Mouse (Mus musculus) right cerebral cortex, postnatal 25 days (tissue): ENCODE measurements around the gene Pam.
A peak's percentile ranks its signal among the peaks of the same experiment; 100 is the strongest.

Experiments
- DNase-seq: peaks from one replicate; pipeline ENCODE4 v3.0.0; 2022

Pam gene

DNA sequence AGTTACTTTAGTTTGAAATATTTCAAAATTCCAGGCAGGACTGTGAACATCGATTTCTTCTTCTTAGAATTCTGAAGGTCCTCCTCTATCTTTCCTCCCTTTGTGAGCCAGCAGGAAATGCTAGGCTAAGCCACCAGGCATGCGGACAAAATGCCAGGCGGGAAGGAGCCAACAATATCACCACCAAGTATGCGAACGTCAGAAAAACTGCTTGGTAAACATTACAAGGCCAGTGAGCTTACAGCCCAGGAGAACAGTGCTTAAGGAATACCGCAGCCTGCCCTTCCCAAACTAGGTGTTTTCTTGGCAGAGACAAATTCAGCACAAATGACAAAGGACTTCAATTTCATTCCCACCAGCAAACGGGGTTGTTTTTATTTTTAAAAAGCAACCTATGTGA lies 15.8 kb downstream of the Pam start:
- no peak for DNase-seq

DNA sequence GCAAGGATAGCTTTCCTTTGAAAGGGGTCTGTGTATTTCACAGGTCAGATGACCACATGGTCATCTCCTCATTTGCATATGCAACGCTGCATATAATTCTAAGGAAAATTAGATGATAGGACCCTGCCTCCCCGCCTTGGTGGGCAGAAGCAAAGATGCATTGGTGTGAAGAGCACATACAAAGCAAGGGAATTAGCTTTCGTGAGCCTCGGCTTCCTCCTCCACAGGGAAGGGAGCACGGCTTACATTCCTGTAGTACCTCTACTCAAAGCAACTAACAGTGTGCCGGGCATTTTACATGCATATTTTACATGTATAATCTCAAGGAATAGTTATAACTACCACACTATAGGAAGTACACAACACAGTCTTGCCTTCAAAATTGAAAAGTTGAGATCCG lies 16.7 kb downstream of the Pam start:
- no peak for DNase-seq

DNA sequence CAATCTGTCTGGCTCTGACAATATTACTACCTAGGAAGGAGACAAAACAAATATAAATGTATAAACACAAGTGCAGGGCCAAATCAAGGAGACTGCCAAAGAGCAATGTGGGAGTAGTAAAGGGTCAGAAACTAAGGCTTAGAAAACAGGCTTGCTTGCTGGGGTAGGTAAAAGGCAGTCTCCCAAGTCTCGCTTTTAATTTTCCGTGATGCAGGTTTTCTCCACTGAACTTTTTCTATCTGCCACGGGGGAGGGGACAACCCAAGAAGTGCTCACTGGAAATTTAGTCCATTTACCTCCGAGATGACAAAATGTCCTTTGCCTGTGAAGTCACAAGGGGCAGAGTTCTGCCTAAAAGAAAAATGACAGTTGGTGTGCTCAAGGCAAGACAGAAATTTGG lies 21.6 kb downstream of the Pam start:
- DNase-seq, result no peak

DNA sequence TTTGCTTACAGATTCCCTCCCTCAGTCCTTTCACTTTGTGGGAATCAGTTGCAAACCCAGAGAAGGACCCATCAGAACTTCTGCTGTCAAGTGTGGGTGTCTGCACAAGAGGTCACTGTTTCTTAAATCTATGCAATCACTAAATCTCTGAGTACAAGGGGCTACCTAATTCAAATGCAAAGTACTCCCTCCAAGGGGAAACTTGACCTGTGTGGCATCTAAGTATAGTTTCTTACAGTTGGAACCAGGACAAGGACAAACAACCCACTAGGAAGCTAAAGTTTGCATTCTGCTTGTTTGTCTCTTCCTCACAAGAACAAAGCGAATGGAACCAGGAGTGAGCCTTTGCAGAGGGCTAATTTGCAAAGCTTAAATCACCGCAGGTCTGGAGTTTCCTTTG lies 22.3 kb downstream of the Pam start:
- DNase-seq, result no peak

DNA sequence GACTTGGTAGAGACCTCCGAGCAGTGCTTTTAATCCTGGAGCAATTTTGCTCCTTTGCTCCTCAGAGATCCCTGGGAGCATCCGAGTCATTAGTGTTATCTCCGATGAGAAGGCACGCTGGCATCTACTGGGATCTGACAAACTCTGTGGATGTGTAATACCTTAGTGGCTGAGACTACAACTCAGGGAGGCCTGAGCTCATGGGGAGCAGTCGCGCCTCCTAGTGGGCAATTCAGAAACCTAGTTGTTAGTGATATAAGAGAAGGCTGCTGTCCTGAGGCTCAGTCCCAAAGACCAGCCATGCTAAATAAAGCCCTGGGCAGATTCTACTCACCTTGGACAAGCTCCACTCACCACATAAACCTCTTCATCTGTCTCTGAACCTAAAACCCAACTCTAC lies 23.4 kb downstream of the Pam start:
- no peak for DNase-seq

DNA sequence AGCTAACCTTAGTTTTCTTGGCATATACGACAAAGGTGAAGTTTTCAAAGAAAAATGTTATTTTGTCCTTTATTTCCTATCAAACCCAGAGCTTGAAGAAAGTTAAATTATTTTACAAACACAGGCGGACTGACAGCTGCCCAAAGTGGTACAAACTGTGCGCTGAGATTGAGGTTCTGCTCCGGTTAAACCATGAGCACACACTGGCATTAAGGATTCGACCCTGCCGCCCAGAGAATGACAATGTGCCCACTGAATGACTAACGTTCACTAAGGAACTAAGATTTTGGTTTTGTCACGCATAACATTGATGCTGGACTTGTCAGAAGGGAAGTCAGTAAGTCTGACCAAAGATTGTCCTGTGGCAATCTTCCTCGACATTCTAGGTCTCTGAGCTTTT lies 24.0 kb downstream of the Pam start:
- no peak for DNase-seq

DNA sequence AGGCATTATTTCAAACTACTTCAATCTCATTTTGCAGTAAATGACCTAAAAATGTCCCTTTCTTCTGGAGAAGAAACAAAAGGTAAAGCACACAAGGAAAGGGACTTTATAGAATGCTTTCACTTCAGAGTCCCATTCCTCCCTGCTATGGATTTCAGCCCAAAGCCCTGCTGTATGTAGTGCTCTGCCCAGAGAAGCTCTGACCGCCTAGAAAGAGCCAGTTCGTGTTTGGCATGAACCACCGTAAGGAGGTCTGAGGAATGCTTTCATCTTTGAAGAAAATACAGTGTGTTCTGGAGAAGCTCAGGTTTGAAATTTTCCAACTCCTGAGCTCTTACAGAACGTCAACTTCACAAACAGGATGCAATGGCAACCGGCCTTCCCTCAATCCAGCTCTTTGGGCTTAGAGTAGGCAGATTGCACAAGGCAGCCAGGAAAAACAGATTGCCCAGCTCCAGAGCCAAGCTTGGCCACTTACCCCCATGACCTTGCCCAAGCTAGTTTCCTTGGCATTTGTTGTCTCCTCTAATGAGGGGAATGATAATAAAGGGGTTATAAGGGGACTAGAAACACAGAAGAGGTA lies 24.6 kb downstream of the Pam start:
- DNase-seq, result no peak

DNA sequence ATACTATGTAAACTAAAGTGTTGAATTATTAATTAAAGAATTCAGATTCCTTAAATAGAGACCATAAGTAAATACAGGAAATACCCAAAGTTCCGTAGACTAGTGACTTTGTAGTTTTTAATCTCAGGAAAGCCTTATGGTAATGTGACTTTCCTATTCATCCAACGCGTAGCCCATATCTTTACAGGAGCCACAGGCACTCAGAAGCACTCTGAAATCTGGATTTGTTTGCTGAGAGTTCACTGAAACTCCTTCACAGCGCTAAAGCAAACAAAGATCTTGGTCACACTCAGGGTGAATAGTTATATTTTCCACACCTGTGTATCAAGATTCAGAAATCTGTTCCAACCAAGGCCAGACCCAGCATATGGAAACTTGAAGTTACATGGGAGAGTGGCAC lies 27.3 kb downstream of the Pam start:
- no peak for DNase-seq

DNA sequence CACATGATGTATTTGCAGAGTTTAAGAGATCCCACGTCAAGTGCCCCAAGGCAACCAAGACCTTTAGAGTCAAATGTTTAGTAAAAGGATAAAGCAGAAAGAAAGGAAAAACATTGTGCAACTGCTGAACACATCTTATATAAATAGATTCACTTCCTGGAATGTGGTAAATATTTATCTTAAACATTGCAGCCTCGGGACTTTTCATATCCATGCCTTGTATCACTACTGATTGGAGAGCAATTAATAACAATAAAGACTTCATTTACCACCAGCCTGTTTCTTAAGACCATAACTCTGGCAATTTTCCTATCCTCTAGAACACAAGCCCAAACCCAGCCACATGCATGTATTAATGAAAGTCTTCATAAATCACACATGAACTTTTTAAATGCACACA lies 33.4 kb downstream of the Pam start:
- no peak for DNase-seq

DNA sequence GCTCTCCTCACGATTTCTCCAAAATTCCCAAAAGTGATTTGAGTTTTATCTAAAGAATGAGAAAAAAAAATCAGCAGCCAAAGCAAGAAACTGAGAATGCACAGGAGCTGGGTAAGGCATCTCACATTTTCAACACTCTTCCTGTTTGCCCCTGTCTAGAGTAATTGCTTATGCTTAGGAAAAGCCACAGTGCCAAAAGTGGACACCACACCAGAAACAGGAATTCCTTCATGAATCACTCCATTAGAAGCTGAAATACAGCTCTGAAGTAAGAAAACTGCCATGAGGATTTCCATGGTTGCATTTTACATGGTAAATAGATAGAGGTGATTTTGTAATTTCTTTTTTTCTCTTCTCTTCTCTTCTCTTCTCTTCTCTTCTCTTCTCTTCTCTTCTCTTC lies 36.0 kb downstream of the Pam start:
- no peak for DNase-seq

DNA sequence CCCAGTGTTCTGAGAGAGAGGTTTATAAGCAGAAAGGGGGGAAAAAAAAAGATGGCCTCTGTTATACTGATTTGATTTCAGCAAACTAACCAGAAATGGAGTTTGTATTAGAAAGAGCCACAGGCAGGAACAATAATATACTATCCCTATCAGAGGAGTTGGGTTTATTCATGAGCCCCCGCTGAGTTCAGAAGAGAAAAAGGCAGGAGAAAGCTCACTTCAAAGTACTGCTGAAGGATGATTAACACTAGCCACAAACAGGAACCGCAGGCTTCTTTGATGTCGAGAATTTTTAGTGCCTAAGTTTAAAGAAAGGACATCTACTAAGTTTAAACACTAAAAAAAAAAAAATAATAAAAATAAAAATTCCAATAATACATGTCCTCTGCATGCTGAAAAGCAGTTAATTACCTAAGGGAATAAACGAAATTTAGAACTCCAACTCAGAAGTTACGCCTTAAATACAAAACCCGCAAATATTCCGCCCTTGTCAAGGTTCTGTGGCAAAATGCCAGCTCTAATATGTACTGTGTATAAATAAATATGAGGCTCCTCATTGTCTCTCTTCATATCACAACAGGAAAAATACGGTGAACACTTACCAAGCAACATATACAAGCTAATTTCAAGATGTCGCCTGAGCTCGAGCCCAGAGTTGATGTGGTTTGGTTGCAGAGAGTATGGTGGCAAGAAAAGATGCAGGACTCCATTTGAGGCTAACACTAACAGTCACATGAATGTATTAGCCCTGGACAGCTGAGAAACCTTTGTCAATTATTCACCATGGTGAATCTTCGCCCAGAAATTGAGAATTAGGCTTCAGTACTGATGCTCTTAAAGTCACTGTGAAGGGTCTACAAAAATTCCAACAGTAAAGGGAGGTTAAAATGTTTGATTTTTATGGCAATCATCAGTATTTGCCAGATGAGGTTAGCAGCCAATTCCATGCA lies 38.2 kb downstream of the Pam start:
- no peak for DNase-seq

DNA sequence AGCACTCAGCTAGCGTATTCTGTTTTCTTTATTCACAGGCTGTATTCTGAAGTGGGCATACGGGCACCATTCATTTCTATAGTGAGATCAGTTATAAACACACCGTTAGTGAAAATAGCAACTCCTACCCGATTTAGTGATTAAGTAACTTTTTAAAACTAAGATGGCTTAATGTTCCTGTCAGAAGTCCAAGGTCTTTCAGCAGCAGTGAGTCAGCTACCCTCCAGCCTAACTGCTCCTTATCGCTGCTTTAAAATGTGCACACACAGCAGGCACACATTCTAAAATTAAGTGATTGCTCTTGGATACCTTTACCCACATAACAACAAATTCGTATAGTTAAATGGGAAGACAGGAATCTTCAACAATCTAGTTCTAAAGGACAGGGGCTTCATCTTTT lies 39.2 kb downstream of the Pam start:
- no peak for DNase-seq

DNA sequence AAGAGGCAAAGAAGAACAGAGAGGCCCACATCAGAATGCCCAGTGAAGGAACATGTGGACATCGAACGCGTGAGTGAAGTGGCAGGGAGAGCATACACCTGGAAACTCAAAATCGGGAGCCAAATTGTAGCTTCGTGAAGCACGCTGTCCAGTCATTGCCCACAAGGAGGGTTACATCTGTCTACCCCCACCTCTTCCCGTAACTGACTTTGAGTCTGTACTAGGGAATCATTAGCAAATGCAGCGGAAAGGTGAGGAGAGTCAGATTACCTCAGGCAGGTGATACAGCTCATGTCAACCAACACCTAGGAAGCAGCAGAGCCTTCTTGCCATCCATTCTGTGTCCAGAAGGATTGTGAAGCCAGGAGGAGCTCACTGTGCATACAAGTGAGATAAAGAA lies 39.9 kb downstream of the Pam start:
- DNase-seq, result no peak

DNA sequence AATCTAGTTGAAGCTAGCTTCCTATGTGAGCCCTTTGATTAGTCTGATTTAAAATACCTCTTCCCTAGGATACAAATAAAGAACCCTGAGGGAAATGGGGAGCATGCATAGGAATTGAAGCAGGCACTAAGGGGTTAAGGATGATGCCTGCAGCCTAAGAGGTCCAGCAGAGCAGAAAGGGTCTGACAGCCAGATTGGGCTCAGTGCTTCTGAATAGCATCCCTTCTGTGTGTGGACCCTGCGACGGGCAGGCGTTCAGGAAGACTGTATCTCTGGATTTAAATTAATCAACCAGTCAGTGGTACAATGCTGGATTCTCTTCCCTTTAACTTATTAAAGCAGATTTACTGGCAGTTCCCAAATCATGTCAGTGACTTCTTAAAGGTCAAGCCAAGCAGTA lies 41.5 kb downstream of the Pam start:
- no peak for DNase-seq

DNA sequence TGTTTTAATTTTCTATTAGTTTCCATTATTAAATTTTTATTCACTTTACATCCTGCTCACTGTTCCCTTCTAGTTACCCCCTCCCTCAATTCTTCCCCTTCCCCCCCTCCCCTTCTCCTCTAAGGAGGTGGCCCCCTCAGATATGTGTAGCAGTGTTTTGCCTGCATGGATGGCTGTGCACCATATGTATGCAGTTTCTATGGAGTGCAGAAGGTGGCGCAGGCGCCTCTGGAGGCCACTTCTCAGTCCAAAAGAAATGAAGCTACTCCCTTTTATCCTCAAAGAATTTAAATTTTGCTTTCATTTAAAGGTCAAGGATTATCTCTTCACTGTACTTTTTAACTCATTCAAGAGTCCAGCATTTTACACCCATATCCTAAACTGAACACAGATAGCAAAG lies 42.0 kb downstream of the Pam start:
- DNase-seq, result no peak

DNA sequence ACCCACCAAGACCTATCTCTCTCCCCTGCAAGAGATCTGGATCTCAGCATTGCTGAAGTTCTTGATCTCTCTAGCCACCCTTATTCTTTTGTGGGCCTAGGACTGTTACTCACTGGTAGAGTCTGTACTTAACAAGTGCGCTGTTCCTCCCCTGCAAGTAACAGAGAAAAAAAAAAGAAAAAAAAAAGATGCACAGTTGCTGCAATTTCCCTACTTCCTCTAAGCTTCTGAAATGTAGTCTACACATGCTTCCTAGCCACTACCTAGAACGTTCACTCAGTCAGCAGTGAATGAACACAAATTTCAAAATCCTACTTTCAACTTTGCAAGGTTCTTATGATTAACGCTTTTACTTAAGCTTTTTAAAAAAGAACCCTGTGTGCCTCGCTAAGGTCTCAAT lies 42.7 kb downstream of the Pam start:
- no peak for DNase-seq

DNA sequence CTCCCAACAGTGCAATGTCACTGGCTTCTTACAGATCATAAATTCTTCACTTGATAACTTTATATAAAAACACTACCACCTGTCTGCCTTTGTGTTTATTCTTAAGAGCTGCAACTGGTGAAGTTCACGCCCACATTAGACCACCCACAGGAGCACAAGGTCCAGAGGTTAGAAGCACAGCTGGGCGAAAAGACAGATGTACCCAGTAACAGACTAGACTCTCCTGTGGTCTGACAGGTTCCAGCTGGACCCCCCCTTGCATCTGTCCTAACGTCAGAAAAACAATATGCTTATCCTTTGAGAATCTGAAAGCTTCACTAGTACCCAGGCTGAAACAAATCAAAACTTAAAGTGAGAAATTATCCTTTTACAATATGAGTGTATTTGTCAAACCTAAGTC lies 44.4 kb downstream of the Pam start:
- no peak for DNase-seq

DNA sequence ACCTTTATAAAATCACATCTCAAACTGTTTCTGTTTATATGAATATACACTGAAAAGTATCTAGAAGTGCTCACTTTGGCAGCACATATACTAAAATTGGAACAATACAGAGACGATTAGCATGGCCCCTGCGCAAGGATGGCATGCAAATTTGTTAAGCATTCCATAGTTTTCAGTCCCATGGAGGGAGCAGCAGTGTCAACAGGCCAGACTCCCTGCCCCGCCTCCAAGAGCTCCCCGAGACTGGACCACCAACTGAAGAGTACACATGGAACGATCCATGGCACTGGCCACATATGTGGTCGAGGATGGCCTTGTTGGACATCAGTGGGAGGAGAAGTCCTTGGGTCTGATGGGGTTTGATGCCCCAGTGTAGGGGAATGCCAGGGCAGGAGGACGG lies 45.7 kb downstream of the Pam start:
- no peak for DNase-seq

DNA sequence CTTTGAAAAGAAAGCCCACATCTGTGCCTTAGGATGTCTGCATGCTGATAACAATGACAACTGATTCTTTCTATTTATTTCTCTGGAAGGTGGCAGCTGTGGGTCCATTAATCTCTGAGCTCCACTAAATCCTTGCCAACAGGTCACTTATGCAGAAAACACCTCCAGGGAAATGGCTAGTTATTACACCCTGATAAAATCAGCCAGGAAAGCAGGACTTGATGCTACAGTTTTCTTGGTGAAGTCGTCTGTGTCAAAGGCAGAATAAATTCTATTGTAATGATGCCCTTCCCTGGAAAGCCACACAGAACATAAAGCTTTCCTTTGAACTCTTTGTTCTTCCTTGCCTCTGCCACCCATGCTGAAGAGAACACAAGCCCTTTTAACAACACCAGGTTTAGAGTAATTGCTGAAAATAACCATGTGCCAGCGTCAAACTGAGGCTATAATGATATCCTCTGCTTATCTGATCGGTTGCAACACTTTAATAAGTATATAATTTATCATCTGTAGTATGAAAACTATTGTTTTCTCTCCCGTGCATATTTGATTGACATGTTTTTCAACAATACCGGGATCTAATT lies 47.1 kb downstream of the Pam start:
- no peak for DNase-seq

DNA sequence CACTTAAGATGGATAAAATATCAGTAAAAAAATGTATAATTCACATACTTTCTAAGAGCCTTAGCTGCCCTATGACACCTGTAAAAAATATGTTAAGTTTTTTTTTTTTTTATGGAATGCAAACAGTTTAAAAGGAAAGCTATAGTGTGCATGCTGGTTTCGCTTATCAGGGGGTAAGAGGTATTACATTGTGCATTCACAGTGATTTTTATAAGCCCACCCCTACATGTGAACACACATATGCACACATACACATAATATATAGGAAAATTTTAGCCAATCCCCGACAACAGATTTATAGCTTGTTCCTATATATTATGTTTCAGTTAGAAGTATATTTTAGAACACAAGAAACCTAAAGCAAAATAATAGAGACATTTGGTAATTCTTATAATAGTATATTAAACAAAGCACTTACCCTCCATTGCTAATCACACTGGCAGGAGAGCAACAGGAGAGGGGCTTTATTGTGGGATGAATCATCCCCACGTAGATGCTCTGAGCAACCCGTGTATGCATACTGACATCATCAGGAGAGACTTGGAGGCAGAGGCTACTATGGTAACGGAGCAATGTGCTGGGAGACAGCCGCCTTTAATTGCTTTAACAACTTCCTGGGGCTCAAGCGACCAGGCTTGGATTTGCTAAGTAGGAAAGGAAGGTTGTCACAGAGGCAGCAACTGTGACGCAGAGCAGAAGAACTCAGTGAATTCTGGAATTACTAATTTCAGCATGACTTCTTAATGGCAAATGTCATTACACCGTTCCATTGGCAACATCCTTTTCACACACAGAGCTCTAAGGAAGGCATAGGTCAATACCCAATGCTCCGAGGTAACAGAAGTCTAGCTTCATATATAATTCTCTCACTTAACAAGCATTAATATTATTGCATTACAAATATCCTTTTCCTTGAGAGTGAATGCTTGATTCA lies 47.9 kb downstream of the Pam start:
- DNase-seq, result peak; percentile 58

DNA sequence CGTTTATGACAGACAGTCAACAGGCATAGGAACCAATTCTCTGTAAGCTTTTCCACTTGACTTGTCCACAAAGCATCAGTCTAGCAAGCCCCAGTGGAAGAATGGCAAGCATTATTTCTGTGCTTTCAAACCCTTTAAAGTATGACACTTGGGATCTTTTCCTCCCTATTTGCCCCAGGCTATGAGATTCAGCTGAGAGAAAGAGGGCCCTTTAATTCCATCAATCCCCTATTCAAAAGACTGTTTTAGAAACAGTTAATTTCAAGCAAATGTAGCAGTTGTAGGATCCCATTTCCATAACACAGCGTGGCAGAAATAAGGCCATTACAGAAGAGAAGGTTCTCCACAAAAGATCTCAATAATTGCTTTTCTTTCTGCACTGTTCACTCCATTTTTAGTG lies 53.0 kb downstream of the Pam start:
- DNase-seq, result no peak

DNA sequence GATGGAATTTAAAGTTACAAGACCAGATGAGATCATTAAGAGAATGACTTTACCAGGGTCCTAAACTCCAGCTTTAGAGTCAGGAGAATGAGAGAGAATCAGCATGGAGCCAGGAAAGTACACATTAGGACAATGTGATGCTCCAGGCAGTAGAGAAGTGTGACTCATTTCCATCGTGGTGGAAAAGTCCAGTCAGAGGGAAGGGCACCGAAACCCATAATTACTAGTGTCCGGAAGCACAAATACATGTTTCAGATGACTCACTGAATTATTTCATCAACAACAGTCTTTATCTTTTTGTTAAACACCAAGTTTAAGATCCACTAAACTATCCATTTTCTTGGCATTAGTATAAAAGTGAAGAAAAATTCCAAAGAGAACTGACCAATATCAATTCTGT lies 57.2 kb downstream of the Pam start:
- no peak for DNase-seq

DNA sequence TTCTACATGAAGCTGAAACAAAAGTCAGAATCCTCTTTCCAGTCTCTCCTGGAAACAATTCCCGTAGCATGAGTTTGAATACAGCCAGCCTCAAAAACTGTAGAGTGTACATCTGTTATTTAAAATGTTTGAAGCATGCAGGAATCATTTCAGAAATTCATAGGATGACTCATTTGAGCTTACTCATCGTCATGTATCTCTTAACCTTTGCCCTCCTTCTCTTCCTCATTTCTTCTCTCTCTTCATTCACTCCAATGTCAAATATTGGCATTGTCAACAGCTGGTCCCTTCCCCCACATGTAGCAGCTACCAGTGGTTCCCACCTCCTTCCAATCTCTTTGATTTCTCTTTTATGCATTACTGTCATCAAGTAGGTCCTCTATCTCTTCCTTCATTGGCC lies 59.7 kb downstream of the Pam start:
- no peak for DNase-seq
